Mouse (Mus musculus): ENCODE data around the gene Ifna15.
"Not testable (repeated sequence)": the region's sequence is repeated elsewhere in the genome, so short reads cannot be mapped to it uniquely, and the experiment has no call there.

Gene Ifna15

GRCm38 (mm10) chr4:88558145-88558544, at the start of gene Ifna15:
Ifna15 (minus strand) TSS chr4:88558245.
- not testable (repeated sequence) for DNase-seq (ENCODE audit: low spot score in 2 of 2)

- no peak for DNase-seq (ENCODE audit: low spot score in 2 of 2)
Observed at GRCm38 (mm10) chr4:88603276-88603675, 45.2 kb upstream of the Ifna15 start, which contains the start of gene Ifna12. Ifna12 (minus strand) TSS chr4:88603376.

- DNase-seq (ENCODE audit: low spot score in 2 of 2) = no peak
Observed at GRCm38 (mm10) chr4:88592285-88592684, 34.2 kb upstream of the Ifna15 start, which contains the start of gene Ifna9. Ifna9 (minus strand) TSS chr4:88592385.

GRCm38 (mm10) chr4:88571698-88572097, 13.7 kb upstream of the Ifna15 start, which contains the start of gene Ifna14:
Ifna14 (minus strand) TSS chr4:88571798.
- DNase-seq (ENCODE audit: low spot score in 2 of 2) = no peak

GRCm38 (mm10) chr4:88561791-88562190, 3.7 kb upstream of the Ifna15 start:
- no peak for DNase-seq (ENCODE audit: low spot score in 2 of 2)

GRCm38 (mm10) chr4:88550161-88550945, 7.7 kb downstream of the Ifna15 start:
- DNase-seq (ENCODE audit: low spot score in 2 of 2) = peak; percentile 49 to 74

GRCm38 (mm10) chr4:88547986-88548385, 10.1 kb downstream of the Ifna15 start:
- DNase-seq (ENCODE audit: low spot score in 2 of 2) = no peak

- DNase-seq (ENCODE audit: low spot score in 2 of 2) = no peak
Observed at GRCm38 (mm10) chr4:88543649-88544234, 14.3 kb downstream of the Ifna15 start.

- DNase-seq (ENCODE audit: low spot score in 2 of 2) = no peak
Observed at GRCm38 (mm10) chr4:88537328-88537727, 20.7 kb downstream of the Ifna15 start.

- DNase-seq (ENCODE audit: low spot score in 2 of 2) = no peak
Observed at GRCm38 (mm10) chr4:88536640-88537039, 21.4 kb downstream of the Ifna15 start.

- no peak for DNase-seq (ENCODE audit: low spot score in 2 of 2)
Observed at GRCm38 (mm10) chr4:88535742-88536141, 22.3 kb downstream of the Ifna15 start.

- no peak for DNase-seq (ENCODE audit: low spot score in 2 of 2)
Observed at GRCm38 (mm10) chr4:88534903-88535302, 23.1 kb downstream of the Ifna15 start.

- DNase-seq (ENCODE audit: low spot score in 2 of 2) = no peak
Observed at GRCm38 (mm10) chr4:88533499-88533898, 24.5 kb downstream of the Ifna15 start.

- no peak for DNase-seq (ENCODE audit: low spot score in 2 of 2)
Observed at GRCm38 (mm10) chr4:88530892-88531291, 27.2 kb downstream of the Ifna15 start.

- DNase-seq (ENCODE audit: low spot score in 2 of 2) = no peak
Observed at GRCm38 (mm10) chr4:88530271-88530670, 27.8 kb downstream of the Ifna15 start.

- DNase-seq (ENCODE audit: low spot score in 2 of 2) = no peak
Observed at GRCm38 (mm10) chr4:88526379-88527049, 31.5 kb downstream of the Ifna15 start.

- no peak for DNase-seq (ENCODE audit: low spot score in 2 of 2)
Observed at GRCm38 (mm10) chr4:88525393-88525792, 32.7 kb downstream of the Ifna15 start.

- DNase-seq (ENCODE audit: low spot score in 2 of 2) = no peak
Observed at GRCm38 (mm10) chr4:88523241-88523640, 34.8 kb downstream of the Ifna15 start.

GRCm38 (mm10) chr4:88522674-88523073, 35.4 kb downstream of the Ifna15 start, which contains the start of gene Ifnb1:
Ifnb1 (minus strand) TSS chr4:88522774.
- no peak for DNase-seq (ENCODE audit: low spot score in 2 of 2)

- no peak for DNase-seq (ENCODE audit: low spot score in 2 of 2)
Observed at GRCm38 (mm10) chr4:88517957-88518356, 40.1 kb downstream of the Ifna15 start.

GRCm38 (mm10) chr4:88515711-88516211, 42.3 kb downstream of the Ifna15 start:
- DNase-seq (ENCODE audit: low spot score in 2 of 2) = no peak

GRCm38 (mm10) chr4:88515250-88515649, 42.8 kb downstream of the Ifna15 start:
- no peak for DNase-seq (ENCODE audit: low spot score in 2 of 2)

Measured in urinary bladder, postnatal 4 days (tissue).